Mouse (Mus musculus): ENCODE results near the gene Dennd1a. TPM values are rescaled to one million over a fixed set of nuclear protein-coding genes. Genes with fewer than 3 reads are reported as not detected.
A peak's percentile ranks its signal among the peaks of the same experiment; 100 is the strongest.

Dennd1a gene
- polyA plus RNA-seq, 1 experiment from 2014 or later = 10.9 TPM

GRCm38 (mm10) chr2:38111655-38112351 lies 175.4 kb downstream of the Dennd1a start:
- Histone ChIP-seq H3K27ac (replicated peaks; ENCODE audit: low read depth, low read length) (no peak overlapping the region), H3K4me3 (ENCODE audit: low read depth, low read length) (no peak overlapping the region), H3K36me3 (ENCODE audit: control insufficient read depth, insufficient read depth, low read length) (no peaks in the 10 kb centered on the region), H3K9me3 (ENCODE audit: control insufficient read depth, low read length) (no peaks in the 10 kb centered on the region), H3K27me3 (replicated peaks; ENCODE audit: control insufficient read depth, insufficient read depth, low read length) (no peaks in the 10 kb centered on the region), H3K4me2 (ENCODE audit: low read depth, low read length) (no peak overlapping the region), H3K9ac (ENCODE audit: low read depth, low read length) (no peak overlapping the region), H3K4me1 (ENCODE audit: control insufficient read depth, insufficient read depth, low read length) (peaks cover 13% of the 10 kb centered on the region)
- ATAC-seq (ENCODE audit: low read depth) (peak; percentile 71), DNase-seq (ENCODE audit: low spot score) (peak; percentile 69)
- 55% methylated on average over 5 of the region's 5 CpGs for WGBS

DNA sequence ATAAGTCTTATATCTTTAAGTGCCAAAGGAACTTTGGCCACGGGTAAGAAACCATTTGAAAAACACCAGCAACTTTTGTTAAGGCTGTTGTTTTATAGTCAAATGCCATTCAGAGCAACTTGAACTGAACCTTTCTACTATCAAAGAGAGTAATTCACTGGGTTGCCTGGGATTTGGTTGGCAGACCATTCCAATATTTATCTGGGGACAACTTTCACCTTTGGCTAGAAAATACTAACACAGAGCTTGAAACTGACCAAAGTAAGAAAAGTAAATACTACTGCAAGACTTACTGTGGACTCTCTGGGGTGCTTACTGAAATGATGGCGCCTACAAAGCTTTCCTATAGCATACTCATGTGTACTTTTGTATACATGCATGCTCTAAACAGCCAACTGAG lies 178.6 kb downstream of the Dennd1a start:
- Histone ChIP-seq H3K4me3 (ENCODE audit: low read depth, low read length) (no peak overlapping the region), H3K27me3 (replicated peaks; ENCODE audit: control insufficient read depth, insufficient read depth, low read length) (no peaks in the 10 kb centered on the region), H3K9me3 (ENCODE audit: control insufficient read depth, low read length) (no peaks in the 10 kb centered on the region), H3K9ac (ENCODE audit: low read depth, low read length) (no peak overlapping the region), H3K4me2 (ENCODE audit: low read depth, low read length) (no peak overlapping the region), H3K27ac (replicated peaks; ENCODE audit: low read depth, low read length) (no peak overlapping the region), H3K4me1 (ENCODE audit: control insufficient read depth, insufficient read depth, low read length) (peaks cover 13% of the 10 kb centered on the region), H3K36me3 (ENCODE audit: control insufficient read depth, insufficient read depth, low read length) (no peaks in the 10 kb centered on the region)
- DNase-seq (ENCODE audit: low spot score) (no peak), ATAC-seq (ENCODE audit: low read depth) (no peak)
- 82% methylated on average over 2 of the region's 2 CpGs for WGBS

DNA sequence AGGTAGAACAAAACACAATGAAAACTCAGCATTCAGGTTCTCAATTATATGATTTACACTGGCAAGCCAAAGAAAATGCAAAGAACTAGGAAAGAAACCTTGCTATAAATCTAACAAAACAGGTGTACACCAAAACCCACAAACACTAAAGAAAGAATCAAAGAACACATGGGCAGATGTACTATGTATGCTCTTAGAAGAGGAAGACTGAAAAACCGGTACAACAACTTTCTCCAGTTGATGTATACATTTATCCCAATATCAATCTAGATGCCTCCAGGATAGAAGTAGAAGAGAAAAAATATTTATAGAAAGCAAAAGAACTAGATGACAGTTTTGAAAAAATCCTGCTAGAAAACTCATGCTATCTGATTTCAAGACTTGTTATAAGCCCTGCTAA lies 184.5 kb downstream of the Dennd1a start:
- no peak overlapping the region for H3K9ac ChIP-seq (ENCODE audit: low read depth, low read length)
- no peak for ATAC-seq (ENCODE audit: low read depth)
- peak; percentile 66 for DNase-seq (ENCODE audit: low spot score)
- H3K4me1 ChIP-seq (ENCODE audit: control insufficient read depth, insufficient read depth, low read length) = peaks cover 14% of the 10 kb centered on the region
- H3K4me2 ChIP-seq (ENCODE audit: low read depth, low read length) = no peak overlapping the region
- H3K4me3 ChIP-seq (ENCODE audit: low read depth, low read length) = no peak overlapping the region
- 56% methylated on average over 1 of the region's 1 CpGs for WGBS
- no peaks in the 10 kb centered on the region for H3K9me3 ChIP-seq (ENCODE audit: control insufficient read depth, low read length)
- H3K27ac ChIP-seq (replicated peaks; ENCODE audit: low read depth, low read length) = no peak overlapping the region
- H3K36me3 ChIP-seq (ENCODE audit: control insufficient read depth, insufficient read depth, low read length) = no peaks in the 10 kb centered on the region
- no peaks in the 10 kb centered on the region for H3K27me3 ChIP-seq (replicated peaks; ENCODE audit: control insufficient read depth, insufficient read depth, low read length)

- Histone ChIP-seq H3K27ac (replicated peaks; ENCODE audit: low read depth, low read length) (no peak overlapping the region), H3K4me1 (ENCODE audit: control insufficient read depth, insufficient read depth, low read length) (peaks cover 14% of the 10 kb centered on the region), H3K27me3 (replicated peaks; ENCODE audit: control insufficient read depth, insufficient read depth, low read length) (no peaks in the 10 kb centered on the region), H3K9ac (ENCODE audit: low read depth, low read length) (0 out of 2 replicates have a peak overlapping the region, but pooled peaks have one; percentile 6), H3K9me3 (ENCODE audit: control insufficient read depth, low read length) (no peaks in the 10 kb centered on the region), H3K36me3 (ENCODE audit: control insufficient read depth, insufficient read depth, low read length) (no peaks in the 10 kb centered on the region), H3K4me2 (ENCODE audit: low read depth, low read length) (no peak overlapping the region), H3K4me3 (ENCODE audit: low read depth, low read length) (no peak overlapping the region)
- DNase-seq (ENCODE audit: low spot score) (peak; percentile 54), ATAC-seq (ENCODE audit: low read depth) (0 out of 2 replicates have a peak, but pooled peaks have one; percentile 33)
- whole genome bisulfite sequencing = 19% methylated on average over 7 of the region's 7 CpGs
These were observed 186.9 kb downstream of the Dennd1a start for GRCm38 (mm10) chr2:38100289-38100688.

DNA sequence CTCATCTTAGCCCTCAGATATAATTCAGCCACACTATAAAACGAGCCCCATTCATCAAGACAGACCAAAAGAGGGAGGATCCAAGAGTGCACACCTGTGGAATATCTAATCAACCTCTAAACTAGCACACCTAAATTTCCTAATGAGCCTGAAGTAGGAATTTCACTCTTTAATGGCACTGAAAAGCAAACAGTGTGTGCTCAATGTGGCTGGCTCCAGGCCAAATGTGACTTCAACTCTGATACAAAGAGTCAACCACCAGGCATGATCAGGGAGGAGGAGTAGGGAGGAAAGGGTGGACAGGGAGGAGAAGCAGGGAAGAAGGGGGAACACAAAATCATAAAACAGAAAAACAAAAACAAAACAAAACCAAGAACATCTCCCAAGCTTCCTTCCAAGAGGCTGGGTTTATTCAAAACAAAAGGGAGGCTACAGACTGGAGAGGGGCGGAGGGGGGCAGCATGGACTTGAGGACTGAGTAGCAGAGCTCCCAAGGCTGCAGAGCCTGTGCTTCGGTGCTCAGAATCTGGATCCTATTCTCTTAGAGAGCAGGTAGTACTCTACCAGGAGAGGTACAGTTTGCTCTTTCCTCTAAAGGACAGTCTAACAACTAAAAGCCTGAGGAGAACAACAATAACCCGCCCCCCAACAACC lies 187.9 kb downstream of the Dennd1a start:
- Histone ChIP-seq H3K9me3 (ENCODE audit: control insufficient read depth, low read length) (no peaks in the 10 kb centered on the region), H3K27ac (replicated peaks; ENCODE audit: low read depth, low read length) (no peak overlapping the region), H3K4me1 (ENCODE audit: control insufficient read depth, insufficient read depth, low read length) (peaks cover 14% of the 10 kb centered on the region), H3K4me2 (ENCODE audit: low read depth, low read length) (no peak overlapping the region), H3K9ac (ENCODE audit: low read depth, low read length) (no peak overlapping the region), H3K27me3 (replicated peaks; ENCODE audit: control insufficient read depth, insufficient read depth, low read length) (no peaks in the 10 kb centered on the region), H3K36me3 (ENCODE audit: control insufficient read depth, insufficient read depth, low read length) (no peaks in the 10 kb centered on the region), H3K4me3 (ENCODE audit: low read depth, low read length) (no peak overlapping the region)
- ATAC-seq (ENCODE audit: low read depth) (no peak), DNase-seq (ENCODE audit: low spot score) (peak; percentile 41)
- 78% methylated on average over 4 of the region's 4 CpGs for WGBS

DNA sequence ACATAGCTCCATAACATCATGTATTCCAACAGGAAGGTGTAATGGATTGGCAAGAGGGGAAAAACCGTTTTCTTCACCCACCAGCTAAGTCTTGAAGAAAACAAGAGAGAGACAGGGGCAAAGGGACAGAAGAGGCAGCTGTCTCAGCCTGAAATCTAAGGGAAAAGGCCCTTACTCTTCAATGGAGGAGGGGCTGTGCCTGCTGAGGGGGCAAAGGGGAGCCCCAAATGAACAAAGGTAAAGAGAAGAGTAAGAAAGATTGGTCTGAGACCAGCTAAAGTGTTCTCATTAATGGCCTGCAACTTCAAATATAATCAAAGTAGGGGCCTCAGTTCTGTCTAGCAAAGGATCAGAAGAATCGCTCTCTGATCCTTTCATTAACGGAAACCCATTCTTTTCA lies 189.7 kb downstream of the Dennd1a start:
- WGBS = 72% methylated on average over 3 of the region's 3 CpGs
- no peak for ATAC-seq (ENCODE audit: low read depth)
- Histone ChIP-seq H3K9me3 (ENCODE audit: control insufficient read depth, low read length) (no peaks in the 10 kb centered on the region), H3K4me3 (ENCODE audit: low read depth, low read length) (no peak overlapping the region), H3K27me3 (replicated peaks; ENCODE audit: control insufficient read depth, insufficient read depth, low read length) (no peaks in the 10 kb centered on the region), H3K9ac (ENCODE audit: low read depth, low read length) (no peak overlapping the region), H3K4me2 (ENCODE audit: low read depth, low read length) (no peak overlapping the region), H3K36me3 (ENCODE audit: control insufficient read depth, insufficient read depth, low read length) (no peaks in the 10 kb centered on the region), H3K4me1 (ENCODE audit: control insufficient read depth, insufficient read depth, low read length) (peaks cover 14% of the 10 kb centered on the region), H3K27ac (replicated peaks; ENCODE audit: low read depth, low read length) (no peak overlapping the region)
- DNase-seq (ENCODE audit: low spot score) = no peak

DNA sequence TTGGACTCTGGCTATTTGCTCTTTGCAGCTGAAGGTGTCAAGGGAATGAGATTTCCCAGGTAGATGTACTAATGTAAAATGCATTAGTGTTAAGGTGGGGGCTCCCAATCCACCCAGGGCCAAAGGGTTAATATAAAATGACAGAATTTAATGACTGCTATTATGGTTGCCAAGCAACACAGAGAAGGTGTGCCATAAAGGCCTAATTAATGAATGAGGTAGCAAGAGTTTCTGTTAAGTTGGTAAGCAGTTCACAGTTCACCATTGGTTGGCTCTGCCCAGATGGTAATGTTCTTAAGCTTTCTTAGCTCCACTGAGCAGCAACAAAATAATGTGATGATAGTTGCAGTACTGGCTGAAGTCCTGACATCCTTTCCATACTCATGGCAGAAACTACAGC lies 190.9 kb downstream of the Dennd1a start:
- Histone ChIP-seq H3K4me1 (ENCODE audit: control insufficient read depth, insufficient read depth, low read length) (peaks cover 14% of the 10 kb centered on the region), H3K27me3 (replicated peaks; ENCODE audit: control insufficient read depth, insufficient read depth, low read length) (no peaks in the 10 kb centered on the region), H3K4me2 (ENCODE audit: low read depth, low read length) (no peak overlapping the region), H3K9me3 (ENCODE audit: control insufficient read depth, low read length) (no peaks in the 10 kb centered on the region), H3K4me3 (ENCODE audit: low read depth, low read length) (no peak overlapping the region), H3K36me3 (ENCODE audit: control insufficient read depth, insufficient read depth, low read length) (no peaks in the 10 kb centered on the region), H3K27ac (replicated peaks; ENCODE audit: low read depth, low read length) (no peak overlapping the region), H3K9ac (ENCODE audit: low read depth, low read length) (no peak overlapping the region)
- ATAC-seq (ENCODE audit: low read depth) = no peak
- no peak for DNase-seq (ENCODE audit: low spot score)

DNA sequence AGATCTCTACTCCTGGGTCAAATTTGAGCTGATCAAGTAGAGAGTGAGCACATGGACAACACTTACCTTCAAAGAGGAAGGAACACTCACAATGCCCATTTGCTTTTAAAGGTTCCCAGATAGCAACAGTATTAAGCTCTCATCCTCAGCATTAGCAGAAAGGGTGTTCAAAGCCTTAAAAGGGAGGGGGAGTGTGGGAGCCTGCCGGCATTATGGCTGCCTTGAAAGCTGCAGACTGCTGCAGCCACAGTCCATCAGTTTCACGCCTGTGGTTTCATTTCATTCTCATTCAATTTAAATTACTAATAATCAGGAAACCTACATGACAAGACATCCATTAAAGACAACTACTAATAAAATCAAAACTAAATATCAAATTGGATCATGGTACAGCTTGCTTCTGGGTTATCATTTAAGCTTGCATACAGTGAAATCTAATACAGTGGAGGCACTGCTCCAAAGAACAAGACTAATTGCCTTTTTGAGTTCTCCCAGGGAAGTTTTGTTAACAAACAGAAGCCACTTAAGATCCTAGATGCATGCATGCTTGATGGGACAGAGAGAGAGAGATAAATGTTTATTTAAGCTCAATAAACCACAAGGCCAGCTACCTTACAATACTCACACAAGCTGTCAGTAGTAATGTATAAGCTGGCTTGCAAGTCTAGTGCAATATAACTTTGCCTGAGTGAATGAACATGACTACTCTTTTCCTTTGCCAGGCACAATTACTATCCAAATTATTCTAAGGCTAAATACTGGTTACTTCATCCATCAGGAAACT lies 192.6 kb downstream of the Dennd1a start:
- no peaks in the 10 kb centered on the region for H3K9me3 ChIP-seq (ENCODE audit: control insufficient read depth, low read length)
- no peak overlapping the region for H3K9ac ChIP-seq (ENCODE audit: low read depth, low read length)
- DNase-seq (ENCODE audit: low spot score) (no peak), ATAC-seq (ENCODE audit: low read depth) (no peak)
- WGBS = 46% methylated on average over 2 of the region's 2 CpGs
- H3K27me3 ChIP-seq (replicated peaks; ENCODE audit: control insufficient read depth, insufficient read depth, low read length) = no peaks in the 10 kb centered on the region
- no peak overlapping the region for H3K27ac ChIP-seq (replicated peaks; ENCODE audit: low read depth, low read length)
- no peak overlapping the region for H3K4me2 ChIP-seq (ENCODE audit: low read depth, low read length)
- H3K36me3 ChIP-seq (ENCODE audit: control insufficient read depth, insufficient read depth, low read length) = no peaks in the 10 kb centered on the region
- no peak overlapping the region for H3K4me3 ChIP-seq (ENCODE audit: low read depth, low read length)
- peaks cover 6% of the 10 kb centered on the region for H3K4me1 ChIP-seq (ENCODE audit: control insufficient read depth, insufficient read depth, low read length)
